Mouse (Mus musculus) right cerebral cortex, postnatal 36 days (tissue): ENCODE measurements around the gene Ccdc163.

Source experiments
- DNase-seq, 2 experiments: peaks; one replicate each; pipeline ENCODE4 v3.0.0; 2022; ENCODE audit warnings: low spot score in 2 of 2, mixed read lengths in 1 of 2

The Ccdc163 gene

DNA sequence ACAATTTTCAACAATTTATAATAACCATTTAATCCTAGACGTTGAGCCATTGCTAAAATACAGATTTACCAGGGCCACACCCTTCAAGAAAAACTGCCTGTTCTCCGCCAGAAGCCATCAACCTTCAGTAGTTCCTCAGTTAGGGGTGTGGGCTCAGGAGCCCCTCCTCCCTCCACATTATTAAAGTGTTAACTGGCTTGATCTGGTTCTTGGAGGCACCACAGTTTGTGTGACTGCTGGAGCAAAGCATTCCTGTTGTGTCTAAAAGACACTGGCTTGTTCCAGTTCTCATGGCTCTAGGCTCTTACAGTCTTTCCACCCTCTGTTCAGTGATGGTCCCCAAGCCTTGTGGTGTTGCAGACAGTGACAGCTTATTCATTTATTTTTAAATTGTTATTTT is 72.2 kb downstream of the Ccdc163 start:
- no peak for DNase-seq

DNA sequence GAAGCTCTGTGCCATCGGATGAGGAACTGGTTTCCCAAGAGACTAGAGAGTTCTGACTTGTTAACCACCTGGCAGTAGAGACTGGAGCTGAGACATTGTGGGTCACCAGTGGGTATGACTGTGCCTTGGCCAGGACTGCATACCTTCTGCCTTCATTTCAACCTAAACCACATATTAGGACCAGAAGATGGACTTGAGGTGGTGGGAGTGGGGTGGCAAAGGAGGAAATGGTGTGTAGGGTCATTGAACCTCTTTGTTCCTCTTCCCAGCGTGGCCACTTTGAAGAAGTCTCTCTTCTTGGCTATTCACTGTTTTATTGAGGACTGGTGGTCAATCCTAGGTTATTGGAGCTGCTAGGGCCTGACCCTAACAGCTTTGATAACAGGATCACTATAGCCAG is 73.1 kb downstream of the Ccdc163 start:
- DNase-seq: no peak

DNA sequence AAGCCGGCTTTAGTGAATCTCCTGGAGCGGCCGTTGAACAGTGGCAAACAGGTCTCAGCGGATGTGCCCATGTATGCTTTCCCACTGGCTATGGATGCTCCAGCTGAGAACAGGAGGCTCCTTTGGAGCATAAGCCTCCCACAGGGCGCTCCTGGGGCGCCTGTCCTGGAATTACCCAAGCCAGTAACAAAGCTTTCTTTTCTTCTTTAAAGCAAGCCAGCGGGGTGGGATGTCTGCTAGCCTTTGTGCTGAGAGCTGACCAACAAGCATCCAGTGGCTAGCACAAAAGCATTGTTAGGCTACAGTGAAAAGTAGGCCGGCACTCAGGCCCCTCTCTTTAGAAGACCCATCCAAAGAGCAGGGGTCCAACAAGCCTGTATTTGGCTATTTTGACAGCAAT is 73.9 kb downstream of the Ccdc163 start:
- no peak for DNase-seq

DNA sequence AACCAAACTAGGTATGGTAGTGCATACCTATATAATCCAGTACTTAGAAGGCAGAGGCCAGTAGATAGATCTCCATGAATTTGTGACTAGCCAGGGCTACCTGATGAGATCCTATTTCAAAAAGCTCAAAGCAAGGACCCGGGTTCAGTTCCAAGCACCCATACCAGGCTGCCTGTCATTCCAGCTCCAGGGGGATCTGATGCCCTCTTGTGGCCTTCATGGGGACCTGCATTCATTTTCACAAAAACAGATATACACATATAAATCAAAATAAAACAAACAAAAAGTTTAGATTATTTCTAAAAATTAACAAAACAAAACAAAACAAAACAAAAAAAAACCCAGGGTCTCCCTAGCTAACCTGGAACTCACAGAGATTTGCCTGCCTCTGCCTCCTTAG is 78.3 kb downstream of the Ccdc163 start:
- no peak for DNase-seq

DNA sequence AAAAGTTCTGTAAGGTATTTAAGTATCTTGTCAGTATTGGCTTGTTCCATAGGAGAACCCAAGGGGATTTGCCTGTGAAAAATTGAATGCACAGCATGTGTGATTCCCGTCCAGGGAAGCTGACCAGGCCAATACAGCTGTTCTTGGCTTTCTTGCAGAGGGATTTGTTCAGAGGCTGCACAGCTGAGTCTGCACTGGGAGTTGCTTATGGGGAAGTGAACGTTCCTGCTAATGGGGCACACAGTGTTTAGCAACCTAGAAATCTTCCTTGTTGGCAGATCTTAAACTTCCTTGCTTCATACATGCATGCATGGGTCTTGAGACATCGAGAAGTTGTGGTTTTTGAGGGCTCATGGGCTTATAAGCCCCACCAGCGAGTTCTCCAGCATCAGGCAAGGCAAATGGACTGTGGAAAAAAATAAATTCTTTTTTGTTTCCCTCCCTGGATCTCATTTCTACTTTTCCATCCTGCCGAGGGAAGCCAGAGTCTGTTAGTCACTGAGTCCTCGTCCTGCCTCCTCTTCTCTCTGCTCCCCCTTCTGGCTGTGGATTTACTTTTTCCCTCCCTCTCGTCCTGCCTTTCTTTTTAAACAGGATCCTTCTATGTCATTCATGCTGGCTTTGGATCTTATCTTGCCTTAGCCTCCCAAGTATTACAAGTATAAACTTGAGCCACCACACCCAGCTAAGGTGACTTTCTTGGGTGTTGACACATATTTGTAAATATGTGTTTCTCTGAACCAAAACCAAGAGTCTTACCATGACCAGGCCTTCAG is 79.9 kb downstream of the Ccdc163 start:
- no peak for DNase-seq

DNA sequence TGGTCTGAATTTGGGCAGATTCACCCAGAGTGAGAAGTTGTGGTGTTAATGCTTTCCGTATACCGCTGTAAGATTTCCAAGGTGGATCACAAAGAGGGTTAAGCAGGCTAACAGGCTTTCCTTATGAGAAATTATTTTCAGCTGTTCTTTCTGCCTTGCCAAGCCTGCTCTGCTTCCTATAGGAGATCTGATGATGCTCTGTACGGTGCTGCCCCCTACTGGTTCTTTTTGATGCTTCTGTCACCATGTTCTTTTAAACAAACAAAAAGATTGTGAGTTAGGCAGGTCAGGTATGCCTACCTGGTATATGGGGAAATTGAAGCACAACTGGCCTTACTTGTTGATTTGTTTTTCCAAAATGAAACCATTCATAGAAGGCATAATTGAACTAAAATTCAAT is 80.6 kb downstream of the Ccdc163 start:
- DNase-seq: peak; percentile 71 to 76

DNA sequence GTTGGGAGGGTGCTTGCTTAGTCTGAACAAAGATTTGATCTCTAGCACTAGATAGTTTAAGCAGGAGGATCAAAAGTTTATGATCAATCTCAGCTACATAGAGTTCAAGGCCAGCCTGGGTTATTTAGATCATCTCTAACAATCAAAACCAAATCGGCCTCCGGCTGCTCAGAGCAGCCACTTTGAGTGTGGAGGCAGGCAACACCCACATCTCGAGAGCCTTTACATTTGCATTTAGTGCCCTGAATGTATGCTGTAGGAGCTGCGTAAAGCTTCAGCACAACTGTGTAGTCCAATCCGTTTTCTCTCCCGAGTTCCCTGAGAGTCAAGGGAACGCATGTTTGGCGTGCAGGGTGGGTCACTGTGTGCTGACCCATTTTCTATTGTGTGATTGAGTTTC is 84.1 kb downstream of the Ccdc163 start:
- DNase-seq: no peak

DNA sequence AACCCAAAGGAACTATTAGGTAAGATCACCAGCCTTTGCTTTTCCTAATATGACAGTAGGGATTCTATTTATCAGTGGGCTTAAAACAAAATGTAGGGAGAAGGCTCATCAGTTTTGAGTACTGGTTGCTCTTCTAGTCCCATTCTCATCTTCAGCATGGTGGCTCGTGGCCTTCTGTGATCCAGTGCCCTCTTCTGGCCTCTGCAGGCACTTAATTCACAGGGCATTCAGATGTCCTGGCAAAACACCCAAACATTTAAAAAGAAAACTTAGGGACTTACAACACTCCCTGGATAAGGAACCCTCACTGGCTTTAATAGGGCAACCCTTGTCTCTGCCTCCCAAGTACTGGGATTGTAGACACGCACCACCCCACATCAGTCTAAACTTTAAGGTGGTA is 86.0 kb downstream of the Ccdc163 start:
- DNase-seq: no peak

DNA sequence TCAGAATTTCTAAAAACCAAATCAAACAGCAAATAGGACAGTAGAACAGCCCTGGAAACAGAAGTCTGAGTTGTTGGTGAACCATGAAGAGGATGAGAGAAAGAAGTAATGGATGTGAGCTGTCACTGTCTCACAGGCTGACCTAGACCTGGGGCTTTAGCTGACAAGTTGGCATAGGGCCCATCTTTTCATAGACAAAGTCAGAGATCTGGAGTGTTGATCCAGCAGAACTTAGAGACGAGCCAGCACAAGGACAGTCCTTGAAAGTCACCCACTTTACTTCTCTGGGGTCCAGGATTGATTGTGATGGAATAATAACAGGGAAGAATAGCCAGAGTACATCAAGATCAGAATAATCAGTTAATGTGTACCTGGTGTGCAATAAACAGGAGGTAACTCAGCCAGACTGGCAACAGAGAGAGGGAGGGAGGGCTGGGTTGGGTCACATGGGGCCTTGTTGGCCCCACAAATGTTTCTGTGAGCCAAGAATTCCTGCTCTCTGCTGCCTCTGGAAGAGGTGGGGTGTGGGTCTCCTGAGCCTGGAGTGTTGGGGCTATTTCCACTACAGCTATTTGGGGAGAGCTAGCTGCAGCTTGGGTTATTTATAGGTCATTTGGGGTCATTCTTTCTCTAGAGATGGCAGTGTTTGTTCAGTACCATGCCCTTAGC is 88.3 kb downstream of the Ccdc163 start:
- DNase-seq: no peak

DNA sequence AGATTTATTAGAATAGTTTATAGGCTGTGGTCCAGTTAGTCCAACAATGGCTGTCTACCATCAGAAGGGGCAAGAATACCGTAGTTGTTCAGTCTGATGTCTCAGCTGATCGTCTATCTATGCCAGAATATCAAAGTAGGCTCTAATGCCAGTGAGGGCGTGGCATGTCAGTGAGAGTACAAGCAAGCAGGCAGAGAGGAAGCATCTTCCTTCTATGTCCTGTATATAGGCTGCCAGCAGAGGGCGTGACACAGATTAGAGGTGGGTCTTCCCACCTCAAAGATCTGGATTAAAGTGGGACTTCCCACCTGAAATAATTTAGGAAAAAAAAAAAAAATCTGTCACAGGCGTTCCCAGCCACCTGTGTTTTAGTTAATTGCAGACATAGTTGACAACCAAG is 91.6 kb downstream of the Ccdc163 start:
- DNase-seq: no peak
